Mouse (Mus musculus): ENCODE data around the gene St6galnac5.

GRCm38 (mm10) chr3:152919101-152919500 lies 62.9 kb downstream of the St6galnac5 start:
- TF ChIP-seq CTCF (IDR thresholded peaks at IDR 0.05; ENCODE audit: insufficient read depth, low read depth, low read length): no peak
- no peak for TF ChIP-seq POLR2A (IDR thresholded peaks at IDR 0.05; ENCODE audit: insufficient read depth, low read depth, low read length)
